Mouse (Mus musculus) neural tube, embryonic 12.5 days (tissue): ENCODE results near the gene Trmt1. TPM values are rescaled to one million over a fixed set of nuclear protein-coding genes. Genes with fewer than 3 reads are reported as not detected.

Experiments
- ATAC-seq: fragments of 200-750 bp; cut with Nextera tagmentation; 2 replicates; pipeline ENCODE4 v1.8.0; 2017; ENCODE audit warnings: low read depth, mild to moderate bottlenecking, moderate TSS enrichment, moderate library complexity; ENCODE audit not compliant: low FRiP score
- H3K27ac ChIP-seq: fragments of 300-500 bp; sonication (generic); 2 replicates; pipeline ENCODE4 v1.5.1; 2016
- H3K27me3 ChIP-seq: fragments of 300-500 bp; sonication (generic); replicated peaks from 2 replicates; pipeline ENCODE4 v1.6.1; 2016; ENCODE audit warnings: mild to moderate bottlenecking
- H3K36me3 ChIP-seq: fragments of 300-500 bp; sonication (generic); 2 replicates; pipeline ENCODE4 v1.6.1; 2016; ENCODE audit warnings: mild to moderate bottlenecking
- H3K4me1 ChIP-seq: fragments of 300-500 bp; sonication (generic); 2 replicates; pipeline ENCODE4 v1.6.1; 2016
- H3K4me2 ChIP-seq: fragments of 300-500 bp; sonication (generic); replicated peaks from 2 replicates; pipeline ENCODE4 v1.6.1; 2016; ENCODE audit warnings: mild to moderate bottlenecking
- H3K4me3 ChIP-seq: fragments of 300-500 bp; sonication (generic); 2 replicates; pipeline ENCODE4 v1.5.1; 2016
- H3K9ac ChIP-seq: fragments of 300-500 bp; sonication (generic); 2 replicates; pipeline ENCODE4 v1.6.1; 2016; ENCODE audit warnings: mild to moderate bottlenecking
- H3K9me3 ChIP-seq: fragments of 300-500 bp; sonication (generic); 2 replicates; pipeline ENCODE4 v1.6.1; 2016; ENCODE audit warnings: mild to moderate bottlenecking
- WGBS: fragments of 180-500 bp; shearing (Covaris S2); methylation state at CpG from one replicate; pipeline ENCODE4 v1.1.7; 2016; 5-methylcytosine and 5-hydroxymethylcytosine counted together
- polyA plus RNA-seq: library from polyadenylated mRNA; unstranded; fragments of >200 nt; fragmentation: Nextera tagmentation; extraction: Ambion mirVana; gene quantifications from 2 replicates; pipeline ENCODE4 v1.2.1, GENCODE M21; 2016

Gene Trmt1
- 58.5 and 59.1 TPM in 2 replicates for polyA plus RNA-seq

DNA sequence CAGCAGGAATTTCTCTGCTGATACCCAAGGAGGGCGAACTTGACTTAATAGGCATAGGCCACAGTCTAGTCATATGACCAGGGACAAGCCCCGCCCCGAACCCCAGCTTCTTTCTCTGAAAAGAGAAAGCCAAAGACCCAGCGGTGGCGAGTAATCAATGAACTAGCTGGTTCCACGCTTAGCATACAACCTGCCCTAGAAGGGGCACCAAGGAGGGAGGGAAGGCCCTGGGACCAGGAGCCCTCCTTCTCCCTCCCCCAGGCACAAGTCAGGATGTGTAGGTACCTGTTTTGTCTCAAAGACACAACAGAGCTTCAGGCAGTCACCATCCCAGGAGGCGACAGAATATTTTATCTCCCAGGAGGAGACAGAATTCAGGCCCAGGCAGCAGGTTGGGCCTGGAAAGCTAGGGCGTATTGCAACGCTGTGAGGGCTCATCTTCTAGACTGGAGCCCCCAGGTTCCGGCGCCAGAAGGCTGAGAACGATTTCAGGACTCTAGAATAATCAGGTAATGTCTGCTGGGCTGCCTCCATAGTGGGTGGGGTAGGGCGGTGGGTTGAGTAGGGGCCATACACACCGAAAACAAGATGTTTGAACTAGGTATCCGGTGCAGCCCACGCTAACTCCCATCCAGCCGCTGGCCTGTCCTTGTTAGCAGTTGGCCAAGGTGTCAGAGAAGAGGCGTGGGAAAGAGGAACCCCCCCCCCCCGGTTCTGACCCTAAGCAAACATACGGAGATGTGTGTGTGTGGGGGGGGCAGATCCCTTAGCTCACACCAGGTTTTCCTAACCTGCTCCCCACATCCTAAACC, at the start of gene Trmt1:
TSS of gene Trmt1 (plus strand) at position 117 of the 812 bp plus-strand sequence.
- H3K36me3 ChIP-seq: peaks cover 15% of the 10 kb centered on the region
- H3K9ac ChIP-seq: peak within 1 kb of the TSS; percentile 99
- H3K27ac ChIP-seq: 0 out of 2 replicates have a peak within 1 kb of the TSS, but pooled peaks have one; percentile 90
- 0 out of 2 replicates have a peak, but pooled peaks have one; percentile 9 for ATAC-seq
- peak within 1 kb of the TSS; percentile 100 for H3K4me3 ChIP-seq
- WGBS: 9% methylated on average over 20 of the region's 20 CpGs
- no peaks in the 10 kb centered on the region for H3K27me3 ChIP-seq
- peaks cover 46% of the 10 kb centered on the region for H3K4me1 ChIP-seq
- no peaks in the 10 kb centered on the region for H3K9me3 ChIP-seq
- peak within 1 kb of the TSS; percentile 89 for H3K4me2 ChIP-seq

DNA sequence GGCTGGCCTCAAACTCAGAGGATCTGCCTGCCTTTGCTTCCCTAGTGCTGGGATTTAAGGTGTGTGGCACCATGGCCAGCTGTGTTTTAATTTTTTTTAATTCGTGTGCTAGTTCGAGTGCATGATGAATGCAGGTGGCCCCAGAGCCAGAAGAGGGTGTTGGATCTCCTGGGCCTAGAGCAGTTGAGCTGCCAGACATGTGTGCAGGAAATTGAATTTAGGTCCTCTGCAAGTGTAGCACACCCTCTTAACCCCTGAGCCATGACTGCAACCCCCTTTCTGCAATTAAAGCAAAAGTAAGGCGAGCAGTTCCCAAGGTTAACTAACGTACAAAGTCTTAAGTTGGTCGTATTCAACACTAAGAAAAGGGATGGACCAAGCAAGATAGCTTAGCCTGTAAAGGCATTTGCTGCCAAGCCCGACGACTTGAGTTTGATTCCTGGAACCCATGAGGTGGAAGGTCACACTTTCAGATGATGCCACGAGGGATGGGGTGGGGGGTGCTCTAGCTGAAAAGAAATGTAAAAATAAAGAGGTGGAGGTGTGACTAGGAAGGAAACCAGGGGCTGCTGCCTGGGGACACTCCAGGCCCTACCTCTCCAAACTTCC, 48.1 kb upstream of the Trmt1 start:
- Histone ChIP-seq H3K9me3 (no peaks in the 10 kb centered on the region), H3K9ac (peak overlapping the region; percentile 77), H3K4me1 (peaks cover 29% of the 10 kb centered on the region), H3K27ac (0 out of 2 replicates have a peak overlapping the region, but pooled peaks have one; percentile 80), H3K36me3 (peaks cover 7% of the 10 kb centered on the region), H3K4me2 (peak overlapping the region; percentile 90), H3K4me3 (peak overlapping the region; percentile 53), H3K27me3 (no peaks in the 10 kb centered on the region)
- 41% methylated on average over 8 of the region's 8 CpGs for WGBS
- ATAC-seq: no peak

DNA sequence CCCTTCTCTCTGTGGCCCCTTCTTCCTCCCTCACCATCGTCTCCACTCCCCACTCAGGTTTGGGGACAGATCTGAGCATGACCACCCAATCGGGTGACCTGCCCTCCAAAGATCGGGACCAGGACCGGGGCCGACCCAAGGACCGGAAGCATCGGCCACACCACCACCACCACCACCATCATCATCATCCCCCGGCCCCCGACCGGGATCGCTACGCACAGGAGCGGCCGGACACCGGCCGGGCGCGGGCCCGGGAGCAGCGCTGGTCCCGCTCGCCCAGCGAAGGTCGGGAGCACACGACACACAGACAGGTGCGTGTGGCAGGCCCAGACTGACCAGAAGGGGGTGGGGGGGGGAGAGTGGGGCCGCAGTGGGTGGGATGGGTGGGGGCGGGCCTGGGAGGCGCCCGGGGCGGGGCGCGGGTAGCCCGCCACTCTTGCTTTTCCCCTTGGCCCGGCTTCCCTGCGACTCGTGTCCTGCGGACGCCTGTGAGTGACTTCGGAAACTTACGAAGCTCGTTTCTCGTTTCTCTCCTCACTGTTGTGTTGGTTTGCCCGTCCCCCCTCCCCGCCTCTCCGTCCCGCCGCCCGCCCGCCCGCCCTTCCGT, 47.4 kb upstream of the Trmt1 start:
- Histone ChIP-seq H3K9me3 (no peaks in the 10 kb centered on the region), H3K27ac (peak overlapping the region; percentile 80), H3K4me1 (peaks cover 29% of the 10 kb centered on the region), H3K27me3 (no peaks in the 10 kb centered on the region), H3K36me3 (peaks cover 1% of the 10 kb centered on the region), H3K4me2 (peak overlapping the region; percentile 90), H3K9ac (peak overlapping the region; percentile 77), H3K4me3 (peak overlapping the region; percentile 53)
- 1% methylated on average over 46 of the region's 52 CpGs for WGBS
- ATAC-seq: peak; percentile 27

GRCm38 (mm10) chr8:84639162-84640009, 46.7 kb upstream of the Trmt1 start:
- peak; percentile 92 for ATAC-seq
- Histone ChIP-seq H3K4me3 (peak overlapping the region; percentile 53), H3K9me3 (no peaks in the 10 kb centered on the region), H3K36me3 (no peaks in the 10 kb centered on the region), H3K4me2 (peak overlapping the region; percentile 90), H3K4me1 (peaks cover 29% of the 10 kb centered on the region), H3K27me3 (no peaks in the 10 kb centered on the region), H3K9ac (peak overlapping the region; percentile 77), H3K27ac (peak overlapping the region; percentile 80)
- WGBS: under 1% methylated on average over 106 of the region's 106 CpGs

GRCm38 (mm10) chr8:84640010-84640588, 46.0 kb upstream of the Trmt1 start:
- Histone ChIP-seq H3K36me3 (no peaks in the 10 kb centered on the region), H3K27me3 (no peaks in the 10 kb centered on the region), H3K9me3 (no peaks in the 10 kb centered on the region), H3K4me1 (peaks cover 23% of the 10 kb centered on the region), H3K4me3 (peak overlapping the region; percentile 53; the same call in 1 of the 2 replicates), H3K4me2 (peak overlapping the region; percentile 56), H3K9ac (no peak overlapping the region), H3K27ac (no peak overlapping the region)
- 33% methylated on average over 9 of the region's 9 CpGs for WGBS
- no peak for ATAC-seq

DNA sequence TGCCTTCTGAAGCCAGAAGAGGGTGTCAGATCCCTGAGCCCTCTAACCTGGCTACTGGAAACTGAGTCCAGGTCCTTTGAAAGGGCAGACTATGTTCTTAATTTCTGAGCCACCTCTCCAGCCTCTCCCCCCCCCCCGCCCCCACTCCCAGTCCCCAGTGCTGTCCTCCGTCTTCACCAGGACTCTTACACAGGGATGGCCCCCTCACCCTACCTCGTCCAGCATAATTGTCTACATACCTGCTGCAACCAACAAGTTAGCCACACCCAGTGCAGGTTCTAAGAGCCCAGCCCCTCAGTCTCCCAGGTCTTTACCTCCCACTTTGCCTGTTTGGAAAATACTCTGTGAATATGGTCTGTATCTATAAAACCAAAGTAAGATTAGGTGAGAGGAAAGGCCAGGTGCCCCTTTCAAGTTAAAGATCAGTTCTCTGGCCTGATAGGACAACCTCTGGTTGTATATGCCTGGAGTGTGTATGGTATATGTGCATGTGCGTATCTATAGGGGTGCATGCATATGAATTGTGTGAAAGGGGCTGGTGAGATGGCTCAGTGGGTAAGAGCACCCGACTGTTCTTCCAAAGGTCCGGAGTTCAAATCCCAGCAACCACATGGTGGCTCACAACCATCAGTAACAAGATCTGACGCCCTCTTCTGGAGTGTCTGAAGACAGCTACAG, 45.4 kb upstream of the Trmt1 start:
- Histone ChIP-seq H3K4me3 (no peak overlapping the region), H3K4me2 (0 out of 2 replicates have a peak overlapping the region, but pooled peaks have one; percentile 17), H3K27me3 (no peaks in the 10 kb centered on the region), H3K9ac (no peak overlapping the region), H3K27ac (no peak overlapping the region), H3K9me3 (no peaks in the 10 kb centered on the region), H3K36me3 (no peaks in the 10 kb centered on the region), H3K4me1 (peaks cover 16% of the 10 kb centered on the region)
- no peak for ATAC-seq
- WGBS: 81% methylated on average over 7 of the region's 7 CpGs

GRCm38 (mm10) chr8:84641578-84642361, 44.3 kb upstream of the Trmt1 start:
- no peaks in the 10 kb centered on the region for H3K36me3 ChIP-seq
- no peak for ATAC-seq
- H3K4me1 ChIP-seq: peaks cover 9% of the 10 kb centered on the region
- no peaks in the 10 kb centered on the region for H3K27me3 ChIP-seq
- H3K4me2 ChIP-seq: no peak overlapping the region
- WGBS: 96% methylated on average over 1 of the region's 1 CpGs
- H3K4me3 ChIP-seq: no peak overlapping the region
- no peak overlapping the region for H3K9ac ChIP-seq
- H3K27ac ChIP-seq: no peak overlapping the region
- no peaks in the 10 kb centered on the region for H3K9me3 ChIP-seq

DNA sequence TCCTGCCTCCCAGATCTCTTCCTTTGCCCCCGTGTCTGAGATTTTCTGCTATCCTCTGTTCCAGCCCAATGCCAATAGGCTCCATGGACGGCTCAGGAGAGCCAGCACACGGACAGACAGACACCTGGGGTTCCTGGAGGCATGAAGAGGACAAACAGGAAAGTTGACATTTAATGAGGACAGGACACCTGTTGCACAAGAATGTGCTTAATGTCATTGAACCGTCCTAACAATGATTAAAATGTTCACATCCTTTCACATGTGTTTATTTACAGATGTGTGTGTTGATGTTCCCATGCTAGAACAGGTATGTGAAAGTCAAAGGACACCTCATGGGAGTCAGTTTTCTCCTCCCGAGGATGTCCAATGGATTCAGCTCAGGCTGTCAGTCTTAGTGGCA, 43.1 kb upstream of the Trmt1 start:
- Histone ChIP-seq H3K9ac (no peak overlapping the region), H3K4me2 (no peak overlapping the region), H3K36me3 (no peaks in the 10 kb centered on the region), H3K4me1 (peaks cover 13% of the 10 kb centered on the region), H3K4me3 (no peak overlapping the region), H3K9me3 (no peaks in the 10 kb centered on the region), H3K27ac (no peak overlapping the region), H3K27me3 (no peaks in the 10 kb centered on the region)
- no peak for ATAC-seq
- 79% methylated on average over 5 of the region's 5 CpGs for WGBS

DNA sequence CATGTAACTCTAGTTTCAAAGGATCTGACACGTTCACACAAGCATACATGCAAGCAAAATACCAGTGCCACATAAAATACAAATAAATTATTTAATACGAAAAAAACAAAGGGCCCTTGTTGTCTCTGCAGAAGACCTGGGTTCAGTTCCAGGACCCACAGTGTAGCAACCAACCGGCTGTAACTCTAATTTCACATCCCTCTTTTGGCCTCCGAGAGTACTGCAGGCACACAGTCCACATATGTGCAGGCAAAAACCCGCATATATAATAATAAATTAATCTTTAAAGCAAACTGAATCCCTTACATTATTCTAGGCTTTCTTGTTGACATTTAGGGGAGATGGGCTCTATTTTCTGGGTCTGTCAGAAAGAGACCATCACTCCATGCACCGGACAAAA, 39.3 kb upstream of the Trmt1 start:
- H3K9me3 ChIP-seq: no peaks in the 10 kb centered on the region
- 55% methylated on average over 6 of the region's 6 CpGs for WGBS
- no peaks in the 10 kb centered on the region for H3K36me3 ChIP-seq
- no peak overlapping the region for H3K4me3 ChIP-seq
- no peak overlapping the region for H3K27ac ChIP-seq
- no peaks in the 10 kb centered on the region for H3K27me3 ChIP-seq
- peak overlapping the region; percentile 52 for H3K4me2 ChIP-seq
- no peak for ATAC-seq
- no peak overlapping the region for H3K9ac ChIP-seq
- peaks cover 19% of the 10 kb centered on the region for H3K4me1 ChIP-seq

- H3K27ac ChIP-seq: no peak overlapping the region
- peak; percentile 73; the same call in 1 of the 2 replicates for ATAC-seq
Observed at GRCm38 (mm10) chr8:84647461-84647901, 38.6 kb upstream of the Trmt1 start.

More at GRCm38 (mm10) chr8:84647461-84647901, 38.6 kb upstream of the Trmt1 start:
- Histone ChIP-seq H3K4me2 (peak overlapping the region; percentile 52), H3K9me3 (no peaks in the 10 kb centered on the region), H3K4me1 (peaks cover 19% of the 10 kb centered on the region), H3K4me3 (peak overlapping the region; percentile 13; the same call in 1 of the 2 replicates), H3K36me3 (no peaks in the 10 kb centered on the region), H3K9ac (0 out of 2 replicates have a peak overlapping the region, but pooled peaks have one; percentile 21), H3K27me3 (no peaks in the 10 kb centered on the region)
- 4% methylated on average over 14 of the region's 14 CpGs for WGBS
